Mouse (Mus musculus) E14TG2a.4 (cell line): ENCODE results near the gene Itpkb.

Experiments used
- CTCF ChIP-seq: conservative IDR thresholded peaks from 2 replicates; pipeline ENCODE4 v1.5.1; 2014; ENCODE audit warnings: low read length
- NANOG ChIP-seq: IDR thresholded peaks from 2 replicates; pipeline ENCODE4 v1.6.1; 2014; ENCODE audit warnings: borderline replicate concordance, low read length, mixed read lengths
- POU5F1 ChIP-seq: IDR thresholded peaks from 2 replicates; pipeline ENCODE4 v1.6.1; 2014; ENCODE audit warnings: low read length, borderline replicate concordance

GRCm38 (mm10) chr1:180383884-180384283 is 53.6 kb downstream of the Itpkb start:
- TF ChIP-seq CTCF: no peak
- no peak for TF ChIP-seq NANOG
- TF ChIP-seq POU5F1: no peak
